Comparison of ENCODE assay signal across 7 mouse cellular contexts in genomic region chr9:44125546-44126428, GRCm38 (mm10). TPM values are rescaled to one million over a fixed set of nuclear protein-coding genes. Genes with fewer than 3 reads are reported as not detected.
DNase-seq lines count a peak whose midpoint lies in the region; ATAC-seq lines count a peak whose summit lies in the region.

No protein-coding gene starts in this region.

- peaks cover 7% of the 10 kb centered on the region; the same call in 1 of the 2 replicates for H3K27me3 ChIP-seq in hindbrain, embryonic 14.5 days (ENCODE audit: control insufficient read depth, insufficient read depth, low read length)

- no peak overlapping the region for H3K27ac ChIP-seq in hindbrain, embryonic 14.5 days

- WGBS in hindbrain, embryonic 14.5 days, result 30% methylated on average over 18 of the region's 18 CpGs

- H3K36me3 ChIP-seq in hindbrain, embryonic 14.5 days (replicated peaks; ENCODE audit: control insufficient read depth, insufficient read depth), result no peaks in the 10 kb centered on the region

- no peaks in the 10 kb centered on the region for H3K9me3 ChIP-seq in hindbrain, embryonic 14.5 days (ENCODE audit: control insufficient read depth, low read length)

- H3K9ac ChIP-seq in hindbrain, embryonic 14.5 days, result no peak overlapping the region

- peak; percentile 58; the same call in 1 of the 2 replicates for ATAC-seq in hindbrain, embryonic 14.5 days (ENCODE audit: low FRiP score)

- H3K4me2 ChIP-seq in hindbrain, embryonic 14.5 days (replicated peaks), result peak overlapping the region; percentile 29; the same call in 1 of the 2 replicates

- DNase-seq in adipocyte (ENCODE audit: low spot score), result peak; percentile 97
- DNase-seq in cerebellum, postnatal 14 days, result peak; percentile 93 to 94
- peak; percentile 72 to 90 for DNase-seq in frontal cortex, postnatal 14 days (ENCODE audit: low spot score in 2 of 2)
- DNase-seq in hindbrain, embryonic 14.5 days (ENCODE audit: low spot score), result peak; percentile 94
- peak; percentile 80 to 94 for DNase-seq in layer of hippocampus, postnatal 25 days (ENCODE audit: extremely low spot score in 1 of 2, low spot score in 1 of 2)
- DNase-seq in lung, postnatal 25 days (ENCODE audit: low spot score), result peak; percentile 88
- peak; percentile 92 to 94 for DNase-seq in right cerebral cortex, postnatal 10 days (ENCODE audit: low spot score in 2 of 2)

- H3K4me1 ChIP-seq in hindbrain, embryonic 14.5 days (replicated peaks; ENCODE audit: control insufficient read depth, insufficient read depth, low read length), result peaks cover 19% of the 10 kb centered on the region

- no peak overlapping the region for H3K4me3 ChIP-seq in hindbrain, embryonic 14.5 days (replicated peaks; ENCODE audit: low read length)

RNA-seq across cellular contexts. Expression of gene Mcam, which starts 8.5 kb away (rescaled TPM):
- 12.6 and 13.6 TPM in 2 replicates for polyA plus RNA-seq in hindbrain, embryonic 14.5 days (2014; fragmentation: Nextera tagmentation; extraction: Ambion mirVana)
- 10 to 100 TPM; 22.5 to 29.3 TPM for total RNA-seq in layer of hippocampus, postnatal 25 days (2021)

RNA-seq across cellular contexts. Expression of gene Rnf26, which starts 12.5 kb away (rescaled TPM):
- 30.6 and 32.7 TPM in 2 replicates for polyA plus RNA-seq in hindbrain, embryonic 14.5 days (2014; fragmentation: Nextera tagmentation; extraction: Ambion mirVana)
- 10 to 100 TPM; 30.3 to 33.0 TPM for total RNA-seq in layer of hippocampus, postnatal 25 days (2021)

RNA-seq across cellular contexts. Expression of gene Gm49380, which starts 12.5 kb away (rescaled TPM):
- 0.35 TPM in 1 of 2 replicates, not detected in the other for polyA plus RNA-seq in hindbrain, embryonic 14.5 days (2014; fragmentation: Nextera tagmentation; extraction: Ambion mirVana)
- under 1 TPM in 1 of 2 experiments, not detected in 1; 0.28 TPM for total RNA-seq in layer of hippocampus, postnatal 25 days (2021)

RNA-seq across cellular contexts. Expression of gene C1qtnf5, which starts 18.7 kb away (rescaled TPM):
- 7.0 and 8.0 TPM in 2 replicates for polyA plus RNA-seq in hindbrain, embryonic 14.5 days (2014; fragmentation: Nextera tagmentation; extraction: Ambion mirVana)
- 10 to 100 TPM; 13.6 to 16.8 TPM for total RNA-seq in layer of hippocampus, postnatal 25 days (2021)

RNA-seq across cellular contexts. Expression of gene Mfrp, which starts 24.3 kb away (rescaled TPM):
- 0.31 and 0.41 TPM in 2 replicates for polyA plus RNA-seq in hindbrain, embryonic 14.5 days (2014; fragmentation: Nextera tagmentation; extraction: Ambion mirVana)
- total RNA-seq in layer of hippocampus, postnatal 25 days (2021), result under 1 TPM; 0.31 to 0.49 TPM
